Mouse (Mus musculus) right cerebral cortex, postnatal 36 days (tissue): ENCODE results near the gene Adam19.
"Not testable (repeated sequence)": the region's sequence is repeated elsewhere in the genome, so short reads cannot be mapped to it uniquely, and the experiment has no call there.

Experiments used
- DNase-seq, 2 experiments: peaks; one replicate each; pipeline ENCODE4 v3.0.0; 2022; ENCODE audit warnings: low spot score in 2 of 2, mixed read lengths in 1 of 2

The Adam19 gene

GRCm38 (mm10) chr11:46055896-46056769 is at the start of gene Adam19:
Adam19 (plus strand) TSS chr11:46055992.
- DNase-seq, result peak; percentile 44 to 60

GRCm38 (mm10) chr11:46016061-46016460 is 39.7 kb upstream of the Adam19 start:
- peak; percentile 23 to 34 for DNase-seq

GRCm38 (mm10) chr11:46020246-46020645 is 35.5 kb upstream of the Adam19 start:
- DNase-seq, result no peak

- DNase-seq, result no peak
Observed at GRCm38 (mm10) chr11:46021850-46022249, 33.9 kb upstream of the Adam19 start.

GRCm38 (mm10) chr11:46022983-46023382 is 32.8 kb upstream of the Adam19 start:
- no peak for DNase-seq

GRCm38 (mm10) chr11:46025962-46026392 is 29.8 kb upstream of the Adam19 start:
- DNase-seq, result no peak

- DNase-seq, result no peak
Observed at GRCm38 (mm10) chr11:46027952-46028814, 27.6 kb upstream of the Adam19 start.

GRCm38 (mm10) chr11:46029485-46029884 is 26.3 kb upstream of the Adam19 start:
- DNase-seq, result no peak

GRCm38 (mm10) chr11:46030026-46030425 is 25.8 kb upstream of the Adam19 start:
- no peak for DNase-seq

GRCm38 (mm10) chr11:46031470-46031869 is 24.3 kb upstream of the Adam19 start:
- DNase-seq, result no peak

GRCm38 (mm10) chr11:46032956-46033355 is 22.8 kb upstream of the Adam19 start:
- DNase-seq, result no peak

- no peak for DNase-seq
Observed at GRCm38 (mm10) chr11:46036374-46036773, 19.4 kb upstream of the Adam19 start.

- DNase-seq, result no peak
Observed at GRCm38 (mm10) chr11:46038901-46039300, 16.9 kb upstream of the Adam19 start.

- DNase-seq, result no peak
Observed at GRCm38 (mm10) chr11:46039335-46039734, 16.5 kb upstream of the Adam19 start.

GRCm38 (mm10) chr11:46040841-46041556 is 14.8 kb upstream of the Adam19 start:
- DNase-seq, result no peak

- DNase-seq, result no peak
Observed at GRCm38 (mm10) chr11:46041607-46042267, 14.1 kb upstream of the Adam19 start.

GRCm38 (mm10) chr11:46044781-46045180 is 11.0 kb upstream of the Adam19 start:
- DNase-seq, result no peak

GRCm38 (mm10) chr11:46047264-46047663 is 8.5 kb upstream of the Adam19 start:
- DNase-seq, result no peak

GRCm38 (mm10) chr11:46052105-46052659 is 3.6 kb upstream of the Adam19 start, which contains the start of gene Gm12166:
Gm12166 (minus strand) TSS chr11:46052321.
- not testable (repeated sequence) for DNase-seq

- not testable (repeated sequence) for DNase-seq
Observed at GRCm38 (mm10) chr11:46053457-46053856, 2.3 kb upstream of the Adam19 start.

GRCm38 (mm10) chr11:46054311-46054710 is 1.5 kb upstream of the Adam19 start:
- no peak for DNase-seq
